27 mouse cellular contexts compared by ENCODE assay signal in genomic region chr5:132234471-132234870, GRCm38 (mm10).
"Had no signal": no experiment of that assay in that cellular context is flagged by ENCODE, and none has a peak within 500 bp of the region (broad histone marks: within the 10 kb centered on the region; RNA-seq: fewer than 3 reads in every experiment).

No protein-coding gene starts in this region.

- H3K4me3 ChIP-seq: gastrocnemius, adult 2 months; heart, adult 2 months; heart, embryonic 13.5 days; heart, embryonic 15.5 days; hindbrain, embryonic 10.5 days; hindbrain, embryonic 13.5 days; hindbrain, embryonic 15.5 days; intestine, embryonic 15.5 days; layer of hippocampus, adult 2 months; limb, embryonic 10.5 days; limb, embryonic 12.5 days; liver, embryonic 13.5 days; liver, embryonic 15.5 days had no signal

- H3K4me2 ChIP-seq: heart, embryonic 11.5 days; heart, embryonic 13.5 days; heart, embryonic 15.5 days; hindbrain, embryonic 13.5 days; hindbrain, embryonic 15.5 days; intestine, embryonic 15.5 days; limb, embryonic 12.5 days; liver, embryonic 11.5 days; liver, embryonic 13.5 days; liver, embryonic 15.5 days had no signal

- H3K9ac ChIP-seq: heart, embryonic 13.5 days; heart, embryonic 15.5 days; hindbrain, embryonic 13.5 days; hindbrain, embryonic 15.5 days; intestine, embryonic 15.5 days; limb, embryonic 12.5 days; liver, embryonic 13.5 days; liver, embryonic 15.5 days; liver, postnatal 0 days had no signal

- H3K27me3 ChIP-seq: heart, embryonic 13.5 days; hindbrain, embryonic 13.5 days; hindbrain, embryonic 15.5 days; intestine, embryonic 15.5 days; limb, embryonic 12.5 days; liver, embryonic 13.5 days; liver, embryonic 15.5 days had no signal

- ATAC-seq: inflammation-experienced regulatory T-cells, adult 6 months; intestine, embryonic 15.5 days; intestine, postnatal 0 days; liver, postnatal 0 days had no signal

- H3K36me3 ChIP-seq: heart, embryonic 13.5 days; heart, embryonic 15.5 days; hindbrain, embryonic 10.5 days; hindbrain, embryonic 13.5 days; hindbrain, embryonic 15.5 days; intestine, embryonic 15.5 days; limb, embryonic 10.5 days; limb, embryonic 12.5 days; liver, embryonic 13.5 days; liver, embryonic 15.5 days had no signal

- H3K4me1 ChIP-seq: liver, embryonic 15.5 days had no signal

- DNase-seq: gastrocnemius, adult 2 months; gastrocnemius, postnatal 10 days; gastrocnemius, postnatal 25 days; heart, adult 2 months; heart, postnatal 4 days; kidney, adult 18-20 months; kidney, adult 8-10 months; kidney, postnatal 10 days; kidney, postnatal 25 days; kidney, postnatal 4 days; liver; liver, embryonic 13.5 days; liver, postnatal 0 days had no signal

- H3K9me3 ChIP-seq: heart, embryonic 13.5 days; heart, embryonic 15.5 days; hindbrain, embryonic 10.5 days; hindbrain, embryonic 13.5 days; hindbrain, embryonic 15.5 days; intestine, embryonic 15.5 days; limb, embryonic 10.5 days; limb, embryonic 12.5 days; liver, embryonic 13.5 days; liver, embryonic 15.5 days had no signal

- H3K27ac ChIP-seq: gastrocnemius, adult 2 months; heart, adult 2 months; heart, embryonic 13.5 days; heart, embryonic 15.5 days; hindbrain, embryonic 10.5 days; hindbrain, embryonic 13.5 days; hindbrain, embryonic 15.5 days; intestine, embryonic 15.5 days; layer of hippocampus, adult 2 months; limb, embryonic 10.5 days; limb, embryonic 12.5 days; liver, embryonic 13.5 days; liver, embryonic 15.5 days had no signal
